Mouse (Mus musculus): ENCODE measurements at regions not wholly inside any gene's neighbourhood (a gene's known extent, or its start where the extent isn't known, plus 50 kb on each side); places are given as distances from the start of the nearest gene placed in this dataset.

- TF ChIP-seq POLR2A (IDR thresholded peaks at IDR 0.05; ENCODE audit: low read depth, low read length) = no peak
- TF ChIP-seq CTCF (conservative IDR thresholded peaks at IDR 0.05; ENCODE audit: insufficient read depth, insufficient read length, low read depth, low read length) = no peak
These were observed 2222.4 kb downstream of the 4930444P10Rik start for GRCm38 (mm10) chr1:13870631-13871286.

Data from kidney, adult 2 months (tissue).